Mouse (Mus musculus) ovary, postnatal 36 days (tissue): ENCODE results near the gene Herc6.
A peak's percentile ranks its signal among the peaks of the same experiment; 100 is the strongest.

Experiments
- DNase-seq: peaks from one replicate; pipeline ENCODE4 v3.0.0; 2022; ENCODE audit warnings: low spot score, mixed read lengths

Gene Herc6

GRCm38 (mm10) chr6:57581595-57581994 is 795 bp downstream of the Herc6 start:
- DNase-seq = no peak

- no peak for DNase-seq
These were observed 1.6 kb downstream of the Herc6 start for GRCm38 (mm10) chr6:57582356-57582755.

GRCm38 (mm10) chr6:57605546-57606307 is 24.9 kb downstream of the Herc6 start:
- DNase-seq = no peak

DNA sequence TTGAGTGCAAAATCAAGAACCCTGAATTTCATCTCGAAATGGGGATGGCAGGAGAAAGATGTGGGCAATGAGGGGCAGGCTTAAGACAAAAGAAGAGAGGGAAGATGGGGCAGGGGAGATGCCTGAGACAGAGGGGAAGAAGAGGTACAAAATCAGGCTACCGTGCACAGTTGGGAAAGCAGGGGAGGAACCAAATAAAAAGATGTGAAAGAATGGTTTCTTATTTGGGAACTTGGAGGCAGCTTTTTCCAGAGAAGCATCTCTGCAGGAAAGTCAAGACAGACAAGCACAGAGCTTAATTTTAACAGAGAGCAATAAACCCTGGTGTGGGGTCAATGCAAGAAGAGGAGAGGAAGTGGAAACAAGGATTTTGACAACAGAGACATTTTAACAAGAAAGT is 27.2 kb downstream of the Herc6 start:
- no peak for DNase-seq

GRCm38 (mm10) chr6:57609631-57610030 is 28.8 kb downstream of the Herc6 start:
- DNase-seq = no peak

DNA sequence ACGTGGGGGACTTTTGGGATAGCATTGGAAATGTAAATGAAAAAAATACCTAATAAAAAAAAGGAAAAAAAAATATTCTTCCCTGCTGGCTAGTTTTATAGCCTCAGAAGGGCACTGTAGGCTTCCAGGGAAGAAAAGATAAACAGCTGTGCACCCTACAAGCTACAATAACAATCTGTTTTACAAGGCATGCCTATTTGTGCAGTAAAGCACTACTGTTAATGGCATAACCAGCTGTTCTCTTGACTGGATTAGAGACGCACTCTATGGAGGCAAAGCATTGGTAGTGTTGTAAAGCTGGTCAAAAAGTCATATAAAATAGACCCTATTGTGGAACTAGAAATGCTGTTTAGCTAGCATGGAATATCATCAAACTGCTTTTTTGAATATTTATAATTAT is 35.0 kb downstream of the Herc6 start:
- DNase-seq = no peak

DNA sequence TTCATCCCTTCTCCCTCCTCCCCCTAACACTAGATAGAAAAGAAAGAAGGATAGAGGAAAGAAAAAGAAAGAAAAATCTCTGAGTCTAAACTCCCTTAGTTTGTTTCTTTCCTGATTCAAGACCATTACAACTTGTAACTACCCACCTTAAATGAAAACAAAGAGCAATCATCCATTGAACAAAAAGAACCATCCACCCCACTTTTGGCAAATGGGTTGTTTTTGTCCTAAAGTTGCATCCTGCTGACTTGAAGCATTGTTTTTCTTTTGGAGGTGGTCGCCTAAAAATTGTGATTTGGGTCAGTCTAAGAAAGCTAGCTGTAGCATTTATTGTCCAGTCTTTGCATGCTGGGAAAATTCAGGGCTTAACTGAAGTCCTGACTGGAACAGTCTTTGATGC is 58.7 kb downstream of the Herc6 start:
- no peak for DNase-seq

DNA sequence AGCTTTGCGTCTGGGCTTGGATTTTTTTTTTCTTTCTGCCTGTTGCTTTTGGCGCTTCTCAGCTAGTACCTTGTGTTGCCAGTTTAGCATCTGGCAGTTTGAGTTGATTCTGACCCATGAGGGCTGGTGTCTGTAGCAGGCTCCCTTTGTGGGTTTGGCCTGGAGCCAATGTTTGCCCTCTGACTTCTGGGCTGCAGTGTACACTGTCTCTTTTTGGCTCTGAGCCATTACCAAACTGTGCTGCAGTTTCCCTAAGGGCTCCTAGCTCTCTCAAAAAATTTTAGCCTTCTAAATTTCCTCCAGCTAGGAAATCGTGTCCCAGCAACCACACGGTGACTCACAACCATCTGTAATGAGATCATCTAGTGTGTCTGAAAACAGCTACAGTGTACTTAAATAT is 61.0 kb downstream of the Herc6 start:
- peak; percentile 67 for DNase-seq

DNA sequence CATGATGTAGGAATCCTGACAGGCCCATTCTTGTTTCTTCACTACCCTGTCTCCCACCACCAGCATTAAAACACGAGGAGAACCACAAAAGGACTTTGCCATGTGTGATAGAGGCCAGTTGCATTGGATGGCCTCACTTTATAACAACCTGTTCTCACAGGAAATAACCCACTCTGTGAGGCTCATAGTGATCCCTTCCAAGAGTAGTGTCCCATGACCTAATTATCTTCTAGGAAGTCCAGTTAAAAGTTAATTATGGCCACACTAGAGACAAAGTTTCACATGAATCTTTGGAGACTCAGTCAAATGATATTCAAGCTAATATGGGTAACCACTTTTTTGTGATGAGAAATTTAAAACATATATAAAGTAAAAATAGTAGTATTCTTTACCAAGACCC is 66.5 kb downstream of the Herc6 start:
- no peak for DNase-seq

- DNase-seq = no peak
These were observed 80.5 kb downstream of the Herc6 start for GRCm38 (mm10) chr6:57661295-57661694.

GRCm38 (mm10) chr6:57684156-57684555 is 103.4 kb downstream of the Herc6 start:
- no peak for DNase-seq

- peak; percentile 79 for DNase-seq
These were observed 110.9 kb downstream of the Herc6 start, which contains the start of gene Pyurf for GRCm38 (mm10) chr6:57691467-57692261. Gene Pyurf (minus strand): TSS chr6:57692078.

DNA sequence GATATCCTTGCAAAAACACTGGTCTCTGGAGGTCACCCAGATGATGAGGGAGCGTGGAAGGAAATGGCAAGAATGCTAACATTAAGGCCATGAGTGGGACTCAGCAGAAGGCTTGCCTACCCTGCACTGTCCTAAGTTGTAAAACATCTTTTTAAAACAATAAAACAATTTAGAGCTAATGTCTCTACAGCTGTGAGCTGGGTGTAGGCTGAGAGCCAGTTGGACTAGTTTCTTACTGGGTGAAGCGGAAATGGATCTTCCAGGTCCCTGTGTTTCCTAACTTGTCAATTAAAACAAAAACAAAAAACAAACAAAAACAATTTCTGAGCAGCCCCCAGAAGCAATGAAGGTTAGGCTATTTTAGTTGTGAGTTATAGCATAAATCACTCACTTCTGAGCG is 112.3 kb downstream of the Herc6 start:
- DNase-seq = no peak

- DNase-seq = no peak
These were observed 120.9 kb downstream of the Herc6 start for GRCm38 (mm10) chr6:57701686-57702085.

- no peak for DNase-seq
These were observed 121.6 kb downstream of the Herc6 start, which contains the start of gene Lancl2 for GRCm38 (mm10) chr6:57702376-57702742. Gene Lancl2 (plus strand): TSS chr6:57702540.

GRCm38 (mm10) chr6:57702743-57703499 is 122.1 kb downstream of the Herc6 start:
- DNase-seq = peak; percentile 95

GRCm38 (mm10) chr6:57703703-57704102 is 122.9 kb downstream of the Herc6 start:
- no peak for DNase-seq

DNA sequence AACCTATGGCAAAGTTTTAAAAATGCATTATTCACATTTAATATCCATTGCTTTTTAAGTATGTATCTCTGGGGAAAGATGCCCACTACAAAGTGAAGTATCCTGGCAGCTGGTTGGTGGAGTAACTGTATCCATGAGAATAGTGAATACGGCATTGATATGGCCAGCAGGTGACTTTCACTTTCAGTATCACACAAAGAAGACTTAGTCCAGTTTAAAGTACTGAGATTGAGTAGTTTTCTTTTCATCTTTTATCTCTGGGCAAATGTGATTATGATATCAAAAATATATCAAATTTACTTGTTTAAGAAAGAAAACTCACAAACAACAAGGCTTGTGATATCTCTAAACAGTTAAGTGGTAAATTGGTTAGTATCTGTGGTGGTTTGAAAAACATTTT is 125.9 kb downstream of the Herc6 start:
- no peak for DNase-seq

- no peak for DNase-seq
These were observed 130.9 kb downstream of the Herc6 start for GRCm38 (mm10) chr6:57711726-57712125.
